Mouse (Mus musculus) urinary bladder, postnatal 36 days (tissue): ENCODE measurements at regions not wholly inside any gene's neighbourhood (a gene's known extent, or its start where the extent isn't known, plus 50 kb on each side); places are given as distances from the start of the nearest gene placed in this dataset.
"Not testable (repeated sequence)": the region's sequence is repeated elsewhere in the genome, so short reads cannot be mapped to it uniquely, and the experiment has no call there.

ENCODE experiments used
- DNase-seq, 2 experiments: peaks; one replicate each; pipeline ENCODE4 v3.0.0; 2022; ENCODE audit warnings: low spot score in 2 of 2, mixed read lengths in 1 of 2

DNA sequence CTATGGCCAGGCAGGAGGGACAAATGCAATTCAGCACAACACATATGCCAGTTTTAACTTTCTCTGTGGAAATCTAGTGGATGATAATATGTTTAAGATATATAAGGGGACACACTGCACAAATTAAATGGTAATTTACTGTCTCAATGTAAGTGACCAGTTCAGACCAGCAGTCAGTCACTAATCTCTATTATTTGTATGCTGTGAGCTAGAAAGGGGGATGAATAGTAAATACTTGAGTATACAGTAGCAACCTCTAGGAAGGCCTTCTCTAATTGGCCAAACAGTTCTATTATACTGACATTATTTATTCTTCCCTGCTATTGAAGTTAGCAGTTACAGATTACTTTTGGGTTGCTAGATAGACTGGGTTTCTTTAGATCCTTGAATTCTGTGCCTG, 391.2 kb downstream of the Fign start:
- no peak for DNase-seq

DNA sequence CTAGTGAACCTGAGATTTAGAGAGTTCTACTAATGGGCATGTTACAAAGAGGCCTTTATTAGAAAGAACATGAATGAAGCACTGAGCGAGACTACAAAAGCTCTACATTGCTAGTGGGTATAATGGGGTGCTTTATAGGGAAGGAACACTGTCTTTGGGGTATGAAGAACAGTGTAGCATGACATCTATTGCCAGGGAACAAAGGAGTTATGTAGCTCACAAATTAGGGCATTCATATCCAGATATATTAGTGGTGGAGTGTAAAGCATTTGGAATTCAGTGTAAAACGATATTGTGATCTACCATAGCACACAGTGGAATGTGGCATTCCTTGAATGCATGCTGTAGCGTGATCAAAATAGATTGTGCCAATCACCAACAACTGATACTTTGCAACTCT, 391.7 kb downstream of the Fign start:
- DNase-seq: no peak

DNA sequence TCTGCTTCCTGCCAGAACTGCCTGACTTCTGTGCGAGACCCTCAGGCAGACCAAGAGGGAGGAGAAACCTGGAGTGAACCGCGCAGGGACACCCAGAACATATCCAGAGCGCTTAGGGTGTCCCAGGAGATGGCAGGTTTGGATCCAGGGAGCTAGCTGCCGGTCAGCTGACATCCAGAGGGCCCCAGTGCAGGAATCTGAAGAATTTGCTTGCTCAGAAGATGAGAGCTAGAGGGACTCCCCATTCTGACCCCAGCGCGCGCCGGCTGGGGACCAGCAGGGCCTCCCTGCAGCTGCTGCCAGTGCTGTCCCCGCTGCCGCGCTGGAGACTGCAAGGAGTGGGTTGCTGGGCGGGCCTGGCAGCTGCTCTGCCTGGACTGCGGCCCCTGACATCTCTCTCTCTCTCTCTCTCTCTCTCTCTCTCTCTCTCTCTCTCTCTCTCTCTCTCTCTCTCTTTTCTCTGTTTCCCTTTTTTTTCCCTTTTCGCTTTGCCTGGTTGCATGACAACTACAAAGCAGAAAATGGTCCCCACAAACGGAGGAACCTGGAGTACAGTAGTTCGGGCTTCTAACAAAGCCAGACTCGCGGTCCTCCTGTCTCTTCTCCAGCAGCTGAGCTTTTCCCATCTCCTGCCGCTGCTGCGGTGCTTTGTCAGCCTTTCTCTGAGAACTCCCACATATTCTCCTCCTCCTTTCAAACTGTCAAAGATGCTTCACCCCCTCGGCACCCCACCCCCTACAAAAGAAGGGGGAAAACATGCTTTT, 395.3 kb downstream of the Fign start:
- peak in 1 of 2 experiments; percentile 7 for DNase-seq

DNA sequence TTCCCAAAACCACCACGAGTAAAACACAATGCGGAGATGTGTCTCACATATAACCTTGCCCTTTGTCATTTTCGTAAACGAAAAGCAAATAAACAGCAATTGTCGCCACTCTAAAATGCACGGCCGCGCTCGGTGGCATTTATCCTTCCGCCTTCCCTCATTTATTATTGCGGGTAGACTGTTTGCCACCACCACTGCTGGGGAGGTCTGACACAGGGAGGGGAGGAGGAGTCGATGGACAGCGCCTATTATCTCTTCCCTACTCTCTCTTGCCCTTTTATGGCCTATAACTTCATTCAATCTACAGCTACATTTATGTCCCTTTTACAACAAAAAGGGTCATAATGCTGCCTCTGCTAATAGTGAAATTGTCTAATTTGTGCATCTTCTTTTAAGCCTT, 396.0 kb downstream of the Fign start:
- DNase-seq: no peak

DNA sequence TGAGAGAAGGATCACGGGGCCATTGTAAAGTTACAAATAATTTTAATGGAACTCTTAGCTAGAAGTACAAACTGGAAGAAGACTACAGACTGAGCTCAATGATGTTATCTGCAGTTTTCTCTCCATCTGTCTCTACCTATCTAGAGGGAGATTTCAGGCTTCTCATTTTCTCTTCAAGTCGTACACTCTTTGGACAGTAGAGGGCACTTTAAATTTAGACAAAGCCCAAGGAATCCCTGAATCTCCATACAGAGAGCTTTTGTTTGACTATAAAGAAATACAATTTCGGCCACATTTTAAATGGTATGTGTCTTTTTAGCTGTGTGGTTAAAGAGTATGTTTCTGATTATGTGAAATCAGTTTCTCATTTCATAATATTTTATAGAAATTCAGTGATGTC, 397.6 kb downstream of the Fign start:
- DNase-seq: no peak

DNA sequence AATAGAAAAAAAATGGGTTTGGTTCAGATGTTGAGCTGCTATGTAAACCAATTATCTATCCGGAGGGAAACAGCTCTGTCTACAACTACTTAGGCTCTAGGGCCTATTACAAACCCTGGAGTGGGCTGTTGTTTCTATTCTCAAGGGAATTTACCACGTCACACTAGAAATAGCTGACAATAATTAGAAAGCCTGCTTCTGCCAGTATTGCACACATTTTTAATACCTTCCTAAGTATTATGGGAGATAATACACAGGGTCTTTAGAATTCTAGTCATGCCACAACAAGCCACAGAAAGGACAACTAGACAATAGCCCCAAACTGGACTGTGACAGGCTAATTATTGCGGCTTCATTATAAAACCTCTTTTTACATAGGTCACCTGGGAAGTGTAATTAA, 428.1 kb downstream of the Fign start:
- no peak for DNase-seq

DNA sequence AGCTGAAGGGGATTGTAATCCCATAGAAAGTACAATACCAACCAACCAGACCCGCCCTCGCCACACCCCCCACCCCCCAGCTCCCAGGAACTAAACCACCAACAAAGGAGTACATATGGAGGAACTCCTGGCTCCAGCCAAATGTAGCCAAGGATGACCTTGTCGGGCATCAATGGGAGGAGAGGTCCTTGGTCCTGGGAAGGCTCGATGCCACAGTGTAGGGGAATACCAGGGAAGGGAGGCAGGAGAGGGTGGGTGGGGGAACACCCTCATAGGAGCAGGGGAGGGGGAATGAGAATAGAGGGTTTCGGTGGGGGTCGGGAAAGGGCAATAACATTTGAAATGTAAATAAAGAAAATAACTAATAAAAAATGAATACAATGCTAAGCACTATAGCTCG, 429.1 kb downstream of the Fign start:
- DNase-seq: no peak

DNA sequence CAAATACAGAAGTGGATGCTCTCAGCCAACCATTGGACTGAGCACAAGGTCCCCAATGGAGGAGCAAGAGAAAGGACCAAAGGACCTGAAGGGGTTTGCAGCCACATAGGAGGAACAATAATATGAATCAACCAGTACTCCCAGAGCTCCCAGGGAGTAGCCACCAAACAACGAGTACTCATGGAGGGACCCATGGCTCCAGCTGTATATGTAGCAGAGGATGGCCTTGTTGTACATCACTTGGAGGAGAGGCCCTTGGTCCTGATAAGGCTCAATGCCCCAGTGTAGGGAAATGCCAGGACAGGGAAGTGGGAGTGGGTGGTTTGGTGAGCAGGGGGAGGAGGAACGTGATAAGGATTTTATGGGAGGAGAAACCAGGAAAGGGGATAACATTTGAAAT, 437.9 kb downstream of the Fign start:
- DNase-seq: not testable (repeated sequence)
